11 mouse cellular contexts compared by ENCODE assay signal in the genomic region with DNA sequence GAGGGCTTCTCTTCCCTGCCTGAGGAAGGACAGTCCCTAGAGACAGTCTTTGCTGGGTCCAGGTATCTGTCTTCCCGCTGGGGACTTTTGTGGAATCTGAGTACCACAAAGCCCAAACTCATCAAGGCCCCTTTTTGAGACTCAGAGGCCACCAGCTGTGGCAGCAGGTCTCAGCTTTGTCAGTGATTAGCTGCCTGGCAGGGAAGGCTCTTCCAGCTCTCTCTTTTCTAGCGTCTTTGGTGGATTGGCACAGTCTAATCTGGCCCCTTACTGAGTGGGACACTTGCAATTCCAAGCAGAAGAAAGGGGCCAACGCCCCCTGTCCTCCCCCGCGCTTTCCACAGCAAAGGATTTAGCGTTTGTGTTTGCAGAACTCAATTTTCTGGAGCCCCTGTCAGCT.
DNase-seq lines count a peak whose midpoint lies in the region; ATAC-seq and TF ChIP-seq lines count a peak whose summit lies in the region.
"Had no signal": no experiment of that assay in that cellular context is flagged by ENCODE, and none has a peak within 500 bp of the region (broad histone marks: within the 10 kb centered on the region; RNA-seq: fewer than 3 reads in every experiment).

No protein-coding gene starts in this region.

- 0 out of 2 replicates have a peak, but pooled peaks cover 2% of the 10 kb centered on the region for H3K4me1 ChIP-seq in hindbrain, embryonic 11.5 days (replicated peaks; ENCODE audit: control insufficient read depth, insufficient read depth, low read length)
- H3K4me1 ChIP-seq in hindbrain, embryonic 10.5 days (replicated peaks) = peaks cover 38% of the 10 kb centered on the region
- H3K4me1 ChIP-seq in forebrain, embryonic 13.5 days = peaks cover 30% of the 10 kb centered on the region
- peaks cover 21% of the 10 kb centered on the region; the same call in 1 of the 2 replicates for H3K4me1 ChIP-seq in hindbrain, postnatal 0 days (ENCODE audit: insufficient read depth, low read length)

- ATAC-seq in hindbrain, embryonic 11.5 days (ENCODE audit: low FRiP score) = no peak
- peak; percentile 28; the same call in 1 of the 2 replicates for ATAC-seq in forebrain, embryonic 13.5 days
- ATAC-seq in hindbrain, postnatal 0 days = peak; percentile 12; the same call in 1 of the 2 replicates
- ATAC-seq: liver, postnatal 0 days had no signal

- no peaks in the 10 kb centered on the region for H3K9me3 ChIP-seq in hindbrain, embryonic 11.5 days (ENCODE audit: control insufficient read depth, low read length)
- no peaks in the 10 kb centered on the region for H3K9me3 ChIP-seq in hindbrain, embryonic 10.5 days
- no peaks in the 10 kb centered on the region for H3K9me3 ChIP-seq in forebrain, embryonic 13.5 days (replicated peaks)
- H3K9me3 ChIP-seq in hindbrain, postnatal 0 days (ENCODE audit: low read length) = no peaks in the 10 kb centered on the region
- H3K9me3 ChIP-seq: stomach, embryonic 15.5 days had no signal

- H3K36me3 ChIP-seq in hindbrain, embryonic 11.5 days (ENCODE audit: control insufficient read depth, insufficient read depth, low read length) = no peaks in the 10 kb centered on the region
- no peaks in the 10 kb centered on the region for H3K36me3 ChIP-seq in hindbrain, embryonic 10.5 days
- H3K36me3 ChIP-seq in forebrain, embryonic 13.5 days (ENCODE audit: poor library complexity, severe bottlenecking) = no peaks in the 10 kb centered on the region
- H3K36me3 ChIP-seq in hindbrain, postnatal 0 days (ENCODE audit: insufficient read depth, low read length) = no peaks in the 10 kb centered on the region
- H3K36me3 ChIP-seq: stomach, embryonic 15.5 days had no signal

- H3K27ac ChIP-seq in hindbrain, embryonic 11.5 days (ENCODE audit: low read depth, low read length) = no peak overlapping the region
- H3K27ac ChIP-seq in hindbrain, embryonic 10.5 days = no peak overlapping the region
- H3K27ac ChIP-seq in forebrain, embryonic 13.5 days = no peak overlapping the region
- H3K27ac ChIP-seq in hindbrain, postnatal 0 days = 0 out of 2 replicates have a peak overlapping the region, but pooled peaks have one; percentile 15
- H3K27ac ChIP-seq: stomach, embryonic 15.5 days had no signal

- peak; percentile 22 for DNase-seq in hindbrain, embryonic 11.5 days (ENCODE audit: low spot score)
- DNase-seq in hindbrain, embryonic 10.5 days (ENCODE audit: low spot score) = no peak
- peak; percentile 43 for DNase-seq in hindbrain, postnatal 0 days (ENCODE audit: low spot score)
- DNase-seq in retina, postnatal 1 day = peak; percentile 55
- no peak for DNase-seq in adrenal gland, adult 2 months
- no peak for DNase-seq in gastrocnemius, postnatal 14 days
- DNase-seq: gastrocnemius, postnatal 10 days; layer of hippocampus, adult 9-11 months; liver, postnatal 0 days had no signal

- no peak overlapping the region for H3K4me3 ChIP-seq in hindbrain, embryonic 11.5 days (ENCODE audit: low read depth, low read length)
- no peak overlapping the region for H3K4me3 ChIP-seq in hindbrain, embryonic 10.5 days
- no peak overlapping the region for H3K4me3 ChIP-seq in forebrain, embryonic 13.5 days
- H3K4me3 ChIP-seq in hindbrain, postnatal 0 days (ENCODE audit: low read length) = no peak overlapping the region
- H3K4me3 ChIP-seq: stomach, embryonic 15.5 days had no signal

- no peaks in the 10 kb centered on the region for H3K27me3 ChIP-seq in hindbrain, embryonic 11.5 days (ENCODE audit: control insufficient read depth, insufficient read depth, low read length)
- peaks cover 8% of the 10 kb centered on the region; the same call in 1 of the 2 replicates for H3K27me3 ChIP-seq in hindbrain, embryonic 10.5 days (ENCODE audit: insufficient read depth, poor library complexity, severe bottlenecking)
- 0 out of 2 replicates have a peak, but pooled peaks cover 6% of the 10 kb centered on the region for H3K27me3 ChIP-seq in forebrain, embryonic 13.5 days
- no peaks in the 10 kb centered on the region for H3K27me3 ChIP-seq in hindbrain, postnatal 0 days (ENCODE audit: insufficient read depth, low read length)
- H3K27me3 ChIP-seq: stomach, embryonic 15.5 days had no signal

- TF ChIP-seq CTCF in hindbrain, postnatal 0 days (IDR thresholded peaks at IDR 0.05; ENCODE audit: low read depth) = no peak

- 9% methylated on average over 6 of the region's 6 CpGs for WGBS in hindbrain, embryonic 11.5 days
- 4% methylated on average over 6 of the region's 6 CpGs for WGBS in hindbrain, embryonic 10.5 days
- WGBS in forebrain, embryonic 13.5 days = 2% methylated on average over 6 of the region's 6 CpGs
- 3% methylated on average over 6 of the region's 6 CpGs for WGBS in hindbrain, postnatal 0 days

- H3K4me2 ChIP-seq in hindbrain, embryonic 11.5 days (replicated peaks; ENCODE audit: low read depth, low read length) = no peak overlapping the region
- H3K4me2 ChIP-seq in forebrain, embryonic 13.5 days = peak overlapping the region; percentile 26
- peak overlapping the region; percentile 34; the same call in 1 of the 2 replicates for H3K4me2 ChIP-seq in hindbrain, postnatal 0 days (ENCODE audit: low read depth, low read length)
- H3K4me2 ChIP-seq: stomach, embryonic 15.5 days had no signal

- H3K9ac ChIP-seq in hindbrain, embryonic 11.5 days (ENCODE audit: low read depth, low read length) = no peak overlapping the region
- H3K9ac ChIP-seq in forebrain, embryonic 13.5 days = 0 out of 2 replicates have a peak overlapping the region, but pooled peaks have one; percentile 16
- no peak overlapping the region for H3K9ac ChIP-seq in hindbrain, postnatal 0 days (replicated peaks; ENCODE audit: low read length)
- H3K9ac ChIP-seq: liver, postnatal 0 days; stomach, embryonic 15.5 days had no signal

- intact Hi-C loops in gastrocnemius, postnatal 14 days (cut with DNase I; ENCODE audit: low total_unique reads) = no loop called here

Comparison
In these comparisons a context has a peak if more than half of its experiments do, and no peak if none do; other contexts are left out.
1. DNase-seq: peak in hindbrain, embryonic 11.5 days (single experiment), hindbrain, postnatal 0 days (single experiment) and retina, postnatal 1 day (single experiment); none in hindbrain, embryonic 10.5 days (single experiment), adrenal gland, adult 2 months (single experiment) and gastrocnemius, postnatal 14 days (single experiment).